9 mouse cellular contexts compared by ENCODE assay signal in the genomic region with DNA sequence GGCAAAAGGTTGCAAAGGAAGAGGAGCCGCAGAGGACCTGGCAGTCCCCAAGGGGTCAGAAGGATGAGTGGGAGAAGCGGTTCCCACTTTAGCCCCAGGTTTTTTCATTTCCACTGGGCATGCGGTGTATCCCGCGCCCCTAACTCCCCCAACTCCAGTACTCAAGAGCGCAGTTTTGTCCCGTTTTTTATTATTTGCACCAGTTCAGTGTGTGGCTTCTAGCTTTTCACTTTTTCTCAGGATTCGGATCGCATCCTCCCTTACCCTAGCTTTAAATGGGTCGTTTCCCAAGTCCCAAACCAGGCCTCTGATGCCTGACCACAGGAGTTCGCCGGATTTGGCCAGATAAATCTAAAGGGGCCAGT. TPM values are rescaled to one million over a fixed set of nuclear protein-coding genes. Genes with fewer than 3 reads are reported as not detected.
DNase-seq lines count a peak whose midpoint lies in the region; ATAC-seq and TF ChIP-seq lines count a peak whose summit lies in the region.
"Had no signal": no experiment of that assay in that cellular context is flagged by ENCODE, and none has a peak within 500 bp of the region (broad histone marks: within the 10 kb centered on the region; RNA-seq: fewer than 3 reads in every experiment).

No protein-coding gene starts in this region.

- ATAC-seq in heart, embryonic 14.5 days (ENCODE audit: insufficient number of reproducible peaks, insufficient read depth, low FRiP score, low read depth), result no peak
- no peak for ATAC-seq in G1E (ENCODE audit: extremely low read depth, insufficient number of reproducible peaks, low FRiP score, poor library complexity, severe bottlenecking)
- no peak for ATAC-seq in forebrain, postnatal 0 days
- ATAC-seq in liver, embryonic 16.5 days (ENCODE audit: low read depth), result no peak

- peak overlapping the region; percentile 45 to 48 for H3K4me3 ChIP-seq in heart, embryonic 14.5 days (ENCODE audit: control insufficient read depth in 1 of 2, insufficient read depth in 1 of 2, low read depth in 1 of 2, low read length in 2 of 2)
- H3K4me3 ChIP-seq in G1E (ENCODE audit: low read depth, low read length), result peak overlapping the region; percentile 79
- peak overlapping the region; percentile 59 for H3K4me3 ChIP-seq in forebrain, postnatal 0 days (ENCODE audit: low read depth, low read length)
- H3K4me3 ChIP-seq in liver, embryonic 16.5 days (ENCODE audit: low read depth, low read length), result peak overlapping the region; percentile 59

- peaks cover 66% of the 10 kb centered on the region for H3K27me3 ChIP-seq in heart, embryonic 14.5 days (ENCODE audit: control insufficient read depth, insufficient read depth, low read length)
- H3K27me3 ChIP-seq in G1E (ENCODE audit: insufficient read depth, low read length), result peaks cover 30% of the 10 kb centered on the region
- H3K27me3 ChIP-seq in forebrain, postnatal 0 days (ENCODE audit: insufficient read depth, low read length), result peaks cover 16% of the 10 kb centered on the region
- peaks cover 74% of the 10 kb centered on the region for H3K27me3 ChIP-seq in liver, embryonic 16.5 days (ENCODE audit: control insufficient read depth, insufficient read depth, low read depth, low read length)
- H3K27me3 ChIP-seq: CH12.LX had no signal

- TF ChIP-seq CTCF in G1E (IDR thresholded peaks at IDR 0.05; ENCODE audit: low read depth, low read length), result no peak
- TF ChIP-seq CTCF in forebrain, postnatal 0 days (IDR thresholded peaks at IDR 0.05; ENCODE audit: low read depth), result no peak

- peak overlapping the region; percentile 69 for H3K9ac ChIP-seq in heart, embryonic 14.5 days (ENCODE audit: low read length)
- H3K9ac ChIP-seq in forebrain, postnatal 0 days, result peak overlapping the region; percentile 65; the same call in 1 of the 2 replicates
- H3K9ac ChIP-seq in liver, embryonic 16.5 days (ENCODE audit: low read depth, low read length), result no peak overlapping the region

- no peaks in the 10 kb centered on the region for H3K9me3 ChIP-seq in heart, embryonic 14.5 days (ENCODE audit: control insufficient read depth, low read length)
- H3K9me3 ChIP-seq in G1E (replicated peaks), result no peaks in the 10 kb centered on the region
- H3K9me3 ChIP-seq in forebrain, postnatal 0 days (ENCODE audit: low read length), result no peaks in the 10 kb centered on the region
- H3K9me3 ChIP-seq in liver, embryonic 16.5 days (replicated peaks; ENCODE audit: control insufficient read depth, low read length), result no peaks in the 10 kb centered on the region

- no peak for DNase-seq in heart, postnatal 4 days
- DNase-seq in G1E (ENCODE audit: low spot score), result no peak
- DNase-seq in forebrain, postnatal 0 days, result no peak
- DNase-seq in urinary bladder, adult 18-20 months (ENCODE audit: low spot score in 2 of 2), result no peak
- no peak for DNase-seq in retina, postnatal 1 day
- no peak for DNase-seq in gastrocnemius, postnatal 25 days

- WGBS in heart, embryonic 14.5 days, result 1% methylated on average over 12 of the region's 12 CpGs
- under 1% methylated on average over 12 of the region's 12 CpGs for WGBS in forebrain, postnatal 0 days
- WGBS in liver, embryonic 16.5 days (ENCODE audit: insufficient replicate concordance), result 2% methylated on average over 12 of the region's 12 CpGs

- H3K36me3 ChIP-seq in heart, embryonic 14.5 days (ENCODE audit: control insufficient read depth, insufficient read depth, low read length), result no peaks in the 10 kb centered on the region
- H3K36me3 ChIP-seq in G1E (replicated peaks), result peaks cover 27% of the 10 kb centered on the region
- H3K36me3 ChIP-seq in forebrain, postnatal 0 days (ENCODE audit: insufficient read depth), result 0 out of 2 replicates have a peak, but pooled peaks cover 5% of the 10 kb centered on the region
- H3K36me3 ChIP-seq in liver, embryonic 16.5 days (ENCODE audit: control insufficient read depth, insufficient read depth), result no peaks in the 10 kb centered on the region

- peak overlapping the region; percentile 77 for H3K4me2 ChIP-seq in heart, embryonic 14.5 days (ENCODE audit: low read length)
- H3K4me2 ChIP-seq in forebrain, postnatal 0 days (ENCODE audit: low read depth), result peak overlapping the region; percentile 99
- peak overlapping the region; percentile 65 for H3K4me2 ChIP-seq in liver, embryonic 16.5 days (ENCODE audit: low read depth, low read length)

- peaks cover 18 to 34% of the 10 kb centered on the region in 2 experiments for H3K4me1 ChIP-seq in heart, embryonic 14.5 days (ENCODE audit: control insufficient read depth in 2 of 2, insufficient read depth in 2 of 2, low read length in 2 of 2)
- H3K4me1 ChIP-seq in G1E (ENCODE audit: insufficient read depth, low read depth, low read length), result peaks cover 58% of the 10 kb centered on the region
- H3K4me1 ChIP-seq in forebrain, postnatal 0 days (ENCODE audit: insufficient read depth), result peaks cover 14% of the 10 kb centered on the region
- no peaks in the 10 kb centered on the region; the same call in 1 of the 2 replicates for H3K4me1 ChIP-seq in liver, embryonic 16.5 days (ENCODE audit: control insufficient read depth, low read depth, low read length)

- H3K27ac ChIP-seq in heart, embryonic 14.5 days (replicated peaks in 1 of 2; ENCODE audit: control insufficient read depth in 1 of 2, insufficient read depth in 1 of 2, low read depth in 2 of 2, low read length in 2 of 2), result no peak overlapping the region
- no peak overlapping the region for H3K27ac ChIP-seq in forebrain, postnatal 0 days (ENCODE audit: low read depth, low read length)
- H3K27ac ChIP-seq in liver, embryonic 16.5 days (ENCODE audit: low read length), result no peak overlapping the region

RNA-seq across cellular contexts. Expression of a gene that starts 0.5 kb away (rescaled TPM):
- polyA plus RNA-seq in heart, embryonic 14.5 days (2014; fragmentation: Nextera tagmentation; extraction: Ambion mirVana), result 2.1 and 3.3 TPM in 2 replicates
- 10 to 100 TPM; 24.0 to 24.7 TPM for total RNA-seq in heart, postnatal 4 days (2021)
- total RNA-seq in G1E (2014; fragmentation: Nextera tagmentation), result 35.0 and 45.5 TPM in 2 replicates
- 9.7 and 10.6 TPM in 2 replicates for total RNA-seq in G1E (2017)
- 18.4 and 20.0 TPM in 2 replicates for polyA plus RNA-seq in G1E (2012)
- 8.2 and 12.6 TPM in 2 replicates for total RNA-seq in forebrain, postnatal 0 days (2014; rRNA removed)
- polyA plus RNA-seq in forebrain, postnatal 0 days (2015; fragmentation: Nextera tagmentation; extraction: Ambion mirVana), result 4.7 and 6.8 TPM in 2 replicates
- polyA plus RNA-seq in liver, embryonic 16.5 days (2015; fragmentation: Nextera tagmentation; extraction: Ambion mirVana), result 0.75 and 1.1 TPM in 2 replicates
- 100 to 1,000 TPM; 102 to 134 TPM for total RNA-seq in gastrocnemius, postnatal 25 days (2021)
